Mouse (Mus musculus): ENCODE measurements around the gene Cdc42ep1.

DNA sequence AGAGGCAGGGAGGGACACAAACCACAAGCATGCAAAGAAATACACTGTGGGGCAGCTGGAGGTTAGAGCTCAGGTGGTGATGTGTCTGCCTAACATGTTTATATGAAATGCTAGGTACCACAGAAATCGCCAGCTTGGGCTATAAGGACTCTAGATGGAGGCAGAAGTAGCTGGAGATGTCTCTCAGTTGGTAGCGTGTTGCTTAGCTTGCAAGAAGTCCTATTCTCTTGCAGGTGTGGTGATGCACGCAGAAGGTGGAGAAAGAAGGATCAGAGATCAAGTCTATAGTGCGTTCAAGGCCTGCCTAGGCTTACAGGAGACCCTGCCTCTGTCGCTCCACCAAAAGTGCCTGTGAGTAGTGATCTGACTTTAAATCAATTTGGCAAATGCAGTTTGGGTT, 33.1 kb downstream of the Cdc42ep1 start:
- TF ChIP-seq CTCF (IDR thresholded peaks at IDR 0.05; ENCODE audit: low read depth) = no peak
- TF ChIP-seq EP300 (IDR thresholded peaks at IDR 0.05; ENCODE audit: low read depth) = no peak
